Mouse (Mus musculus) MEL (cell line): ENCODE measurements at regions not wholly inside any gene's neighbourhood (a gene's known extent, or its start where the extent isn't known, plus 50 kb on each side); places are given as distances from the start of the nearest gene placed in this dataset.

Experiments used
- CTCF ChIP-seq, 3 experiments: IDR thresholded peaks in 2 of 3; conservative IDR thresholded peaks in 1 of 3; 2 replicates each; pipeline ENCODE4 v1.5.1; 2011 to 2012; ENCODE audit warnings: low read length in 3 of 3, low read depth in 2 of 3, mild to moderate bottlenecking in 2 of 3, improper control_type of control experiment in 1 of 3, inconsistent platforms in 1 of 3, mixed read lengths in 1 of 3, moderate library complexity in 1 of 3; ENCODE audit not compliant: control insufficient read depth in 1 of 3, insufficient read depth in 1 of 3, poor library complexity in 1 of 3, severe bottlenecking in 1 of 3
- GATA1 ChIP-seq: IDR thresholded peaks from 2 replicates; pipeline ENCODE4 v1.6.1; 2011; ENCODE audit warnings: low read depth, low read length, improper control_type of control experiment
- MAX ChIP-seq: IDR thresholded peaks from 2 replicates; pipeline ENCODE4 v1.6.1; 2011; ENCODE audit warnings: low read length, improper control_type of control experiment
- TAL1 ChIP-seq: IDR thresholded peaks from 2 replicates; pipeline ENCODE4 v1.6.1; 2012; ENCODE audit warnings: mild to moderate bottlenecking, inconsistent platforms, low read length, moderate library complexity, mixed read lengths

DNA sequence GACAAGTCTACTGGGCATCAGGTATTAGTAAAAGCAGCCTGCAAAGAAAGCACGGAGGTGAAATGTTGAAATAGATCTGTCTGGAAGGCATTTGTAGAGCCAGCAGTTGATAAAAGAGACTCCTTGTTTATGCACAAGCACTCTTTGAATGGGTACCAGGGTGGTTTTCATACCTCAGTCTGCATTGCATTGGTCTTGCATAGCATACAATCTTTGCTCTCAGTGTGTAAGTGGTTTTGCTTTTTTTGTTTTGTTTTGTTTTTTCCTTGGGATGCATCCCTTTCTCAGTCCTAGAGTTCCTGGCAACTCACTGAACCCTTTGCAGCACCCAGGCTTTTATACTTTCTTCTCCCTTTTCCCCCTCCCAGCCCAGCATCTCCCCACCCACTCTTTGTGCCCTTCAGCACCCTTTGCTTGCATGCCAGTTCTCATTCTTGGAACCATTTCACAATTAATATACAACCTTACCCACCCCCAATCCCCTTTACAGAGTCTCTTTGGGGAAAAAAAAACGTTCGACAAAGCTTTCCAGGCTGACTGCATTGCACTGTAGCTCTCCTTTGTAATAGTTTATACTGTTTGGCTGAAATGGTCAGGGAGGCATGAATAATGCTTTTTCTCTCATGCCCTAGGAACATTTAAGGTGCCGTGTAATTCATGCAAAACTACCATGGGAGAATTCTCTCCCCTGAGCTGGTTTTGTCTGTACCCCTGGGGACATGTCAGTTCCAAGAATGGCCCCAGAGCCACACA lies 118.7 kb upstream of the Fbxl7 start:
- no peak for TF ChIP-seq GATA1
- no peak for TF ChIP-seq CTCF (IDR thresholded peaks at IDR 0.05 in 2 of 3, conservative IDR thresholded peaks at IDR 0.05 in 1 of 3; ENCODE audit: control insufficient read depth in 1 of 3, insufficient read depth in 1 of 3, low read depth in 2 of 3, low read length in 3 of 3, poor library complexity in 1 of 3, severe bottlenecking in 1 of 3)
- TF ChIP-seq MAX = no peak
- TF ChIP-seq TAL1 = no peak
